Mouse (Mus musculus): ENCODE measurements around the gene Olfr612.
"Not testable (repeated sequence)": the region's sequence is repeated elsewhere in the genome, so short reads cannot be mapped to it uniquely, and the experiment has no call there.

Gene Olfr612

DNA sequence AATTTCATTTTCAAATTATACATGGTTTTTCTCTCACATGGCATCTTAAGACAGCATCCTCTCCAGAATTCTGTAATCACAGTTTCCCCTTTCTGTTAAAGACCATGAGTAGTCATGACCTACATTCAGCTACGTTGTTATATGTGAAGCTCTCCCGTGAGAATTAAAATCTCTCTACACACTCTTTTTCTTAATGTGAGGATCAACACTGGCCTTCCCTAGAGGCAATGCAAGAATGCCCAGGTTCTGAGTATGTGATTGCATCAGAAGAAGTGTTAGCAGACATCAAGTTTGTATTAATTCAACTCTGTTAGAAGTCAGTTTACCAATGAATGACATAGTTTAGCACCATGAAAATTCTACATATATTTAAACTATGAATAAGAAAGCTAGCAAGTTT lies at the start of gene Olfr612:
TSS of gene Olfr612 (minus strand) at position 101 of the 400 bp plus-strand sequence.
- not testable (repeated sequence) for DNase-seq

DNA sequence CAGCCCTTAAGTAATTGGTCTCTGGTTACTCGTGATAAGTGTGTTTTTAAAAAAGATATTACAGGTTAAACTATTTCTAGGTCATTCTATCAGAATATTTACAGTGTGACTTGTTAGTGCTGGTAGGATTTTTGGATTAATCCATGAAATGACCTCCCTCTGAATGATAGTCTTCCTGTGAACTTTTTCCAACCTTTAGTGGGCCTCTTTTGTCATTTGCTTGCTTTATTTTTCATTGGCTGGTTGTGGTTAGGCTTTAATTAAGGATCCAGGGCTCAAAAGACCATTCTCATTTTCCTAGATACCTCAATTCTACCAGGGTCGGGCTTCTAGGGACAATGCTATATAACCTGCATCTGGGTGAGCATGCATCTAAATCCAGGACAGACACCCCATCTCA lies 47.3 kb upstream of the Olfr612 start, which contains the start of gene Olfr618:
TSS of gene Olfr618 (plus strand) at position 301 of the 400 bp plus-strand sequence.
- DNase-seq = no peak

DNA sequence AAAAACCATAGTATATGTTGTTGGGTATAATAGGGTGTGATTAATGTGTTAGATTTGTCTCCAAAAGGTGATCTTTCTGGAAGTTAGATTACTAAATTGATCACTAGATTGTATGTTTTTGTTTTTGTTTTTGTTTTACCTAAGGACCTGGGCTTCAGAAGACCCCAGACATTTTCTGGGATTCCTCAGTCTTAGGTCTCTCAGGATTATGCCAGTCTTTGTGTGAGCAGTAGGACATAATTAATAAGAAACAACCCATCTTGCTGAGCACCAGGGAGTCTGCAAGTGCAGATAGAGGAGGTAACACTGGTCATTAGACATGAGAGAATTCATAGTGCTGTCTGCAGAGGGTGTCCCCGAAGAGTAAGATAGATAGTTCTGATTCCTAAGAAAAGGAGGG lies 30.2 kb upstream of the Olfr612 start, which contains the start of gene Olfr617:
TSS of gene Olfr617 (plus strand) at position 301 of the 400 bp plus-strand sequence.
- DNase-seq = no peak

DNA sequence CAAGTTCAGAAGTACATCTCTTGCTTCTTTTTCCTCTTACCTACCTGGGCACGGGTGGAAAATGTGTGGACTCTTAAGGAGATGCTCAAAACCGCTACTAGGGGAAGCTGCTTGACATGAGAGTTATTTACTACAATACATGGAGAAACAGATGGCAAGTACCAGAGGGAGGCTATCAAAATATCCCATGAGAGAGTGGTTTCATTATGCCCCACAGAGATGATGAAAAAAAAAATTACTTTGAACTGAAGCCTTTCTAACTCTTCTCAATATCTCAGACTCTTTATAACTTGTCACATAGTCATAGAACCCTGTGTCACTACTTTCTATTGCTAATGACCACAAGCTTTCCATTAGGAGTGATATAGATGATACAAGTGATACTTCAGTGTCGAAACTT lies 26.5 kb upstream of the Olfr612 start, which contains the start of gene Olfr616:
TSS of gene Olfr616 (minus strand) at position 101 of the 400 bp plus-strand sequence.
- no peak for DNase-seq

DNA sequence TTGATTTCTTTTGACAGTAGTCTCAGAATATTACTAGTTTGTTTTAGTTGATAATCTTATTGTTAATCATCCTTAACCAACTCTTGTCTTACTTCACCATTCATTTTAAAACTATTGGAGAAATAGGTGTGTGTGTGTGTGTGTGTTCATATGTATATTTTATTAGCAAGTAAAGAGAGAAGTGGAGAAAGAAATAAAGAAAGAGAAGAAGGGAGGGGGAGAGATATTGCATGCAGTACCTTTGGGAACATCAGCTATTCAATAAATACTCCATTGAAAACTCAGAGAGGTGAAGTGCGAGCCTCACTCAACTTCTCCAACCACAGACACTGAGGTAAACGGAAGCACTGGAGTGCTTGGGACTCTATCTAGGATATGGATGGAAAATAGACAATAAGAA lies 13.3 kb upstream of the Olfr612 start, which contains the start of gene Olfr615:
TSS of gene Olfr615 (plus strand) at position 301 of the 400 bp plus-strand sequence.
- DNase-seq = no peak

DNA sequence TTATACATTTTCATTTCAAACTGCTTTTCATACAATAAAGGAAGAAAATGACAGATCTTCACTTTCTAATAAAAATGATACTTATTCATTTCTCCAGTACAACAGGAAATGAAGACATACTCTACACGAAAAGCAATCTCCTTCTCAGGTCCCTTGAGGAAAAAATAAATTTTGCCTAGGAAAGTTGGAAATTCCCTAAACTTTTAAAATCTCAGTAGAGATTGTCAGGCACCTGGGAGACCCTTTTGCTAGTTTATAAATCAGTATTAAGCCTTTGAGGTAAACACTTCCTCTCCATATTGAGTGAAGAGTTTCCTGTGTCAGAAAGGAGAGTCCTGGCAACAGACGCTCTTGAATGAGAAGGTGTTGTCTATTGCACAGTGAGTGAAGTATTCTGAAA lies 5.3 kb upstream of the Olfr612 start, which contains the start of gene Olfr613:
TSS of gene Olfr613 (plus strand) at position 301 of the 400 bp plus-strand sequence.
- no peak for DNase-seq

DNA sequence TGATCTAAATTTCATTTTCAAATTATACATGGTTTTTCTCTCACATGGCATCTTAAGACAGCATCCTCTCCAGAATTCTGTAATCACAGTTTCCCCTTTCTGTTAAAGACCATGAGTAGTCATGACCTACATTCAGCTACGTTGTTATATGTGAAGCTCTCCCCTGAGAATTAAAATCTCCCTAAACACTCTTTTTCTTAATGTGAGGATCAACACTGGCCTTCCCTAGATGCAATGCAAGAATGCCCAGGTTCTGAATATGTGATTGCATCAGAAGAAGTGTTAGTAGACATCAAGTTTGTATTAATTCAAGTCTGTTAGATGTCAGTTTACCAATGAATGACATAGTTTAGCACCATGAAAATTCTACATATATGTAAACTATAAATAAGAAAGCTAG lies 21.8 kb downstream of the Olfr612 start, which contains the start of gene Olfr611:
TSS of gene Olfr611 (minus strand) at position 101 of the 400 bp plus-strand sequence.
- DNase-seq = not testable (repeated sequence)

DNA sequence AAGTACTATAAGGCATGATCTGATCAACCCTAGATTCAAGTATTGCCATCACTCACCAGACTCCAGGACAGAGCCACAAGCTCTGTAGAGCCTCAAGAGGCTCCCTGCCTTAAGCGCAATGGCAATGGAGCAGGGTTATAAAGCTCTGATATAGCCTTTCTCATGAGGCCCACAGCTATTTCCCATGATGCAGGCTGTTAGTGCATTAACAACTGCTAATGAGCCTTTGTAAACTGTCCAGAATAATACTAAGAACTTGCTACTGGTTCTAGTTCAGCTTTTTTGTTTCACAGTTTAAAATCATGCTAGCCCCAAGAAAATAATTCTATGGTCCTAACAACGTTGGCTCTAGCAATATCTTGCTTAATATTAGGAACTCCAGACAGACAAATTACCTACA lies 30.5 kb downstream of the Olfr612 start, which contains the start of gene Olfr610:
TSS of gene Olfr610 (minus strand) at position 101 of the 400 bp plus-strand sequence.
- no peak for DNase-seq

DNA sequence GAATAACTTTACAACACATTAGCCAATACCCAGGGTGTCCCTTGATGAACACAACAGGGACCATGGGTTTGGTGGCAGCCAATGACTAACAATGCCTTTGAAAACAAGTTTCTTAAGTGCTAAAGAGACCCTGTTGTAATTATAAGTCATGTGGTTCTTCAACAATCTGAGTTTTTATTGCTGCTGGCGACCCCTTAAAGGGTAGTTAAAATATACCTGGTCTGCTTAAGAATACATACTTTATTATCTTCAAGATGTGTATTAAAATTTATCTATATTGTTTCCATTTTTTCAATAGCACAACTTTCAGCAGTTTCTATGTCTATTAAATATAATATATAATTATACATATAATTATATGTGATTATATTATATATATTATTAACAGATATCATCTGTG lies 44.6 kb downstream of the Olfr612 start, which contains the start of gene Olfr609:
TSS of gene Olfr609 (minus strand) at position 101 of the 400 bp plus-strand sequence.
- no peak for DNase-seq
